Mouse (Mus musculus): ENCODE data around the gene Rab3gap1.

Gene Rab3gap1

GRCm38 (mm10) chr1:127982268-127982667, 113.7 kb downstream of the Rab3gap1 start:
- in situ Hi-C loops (cut with MboI) = no loop called here

DNA sequence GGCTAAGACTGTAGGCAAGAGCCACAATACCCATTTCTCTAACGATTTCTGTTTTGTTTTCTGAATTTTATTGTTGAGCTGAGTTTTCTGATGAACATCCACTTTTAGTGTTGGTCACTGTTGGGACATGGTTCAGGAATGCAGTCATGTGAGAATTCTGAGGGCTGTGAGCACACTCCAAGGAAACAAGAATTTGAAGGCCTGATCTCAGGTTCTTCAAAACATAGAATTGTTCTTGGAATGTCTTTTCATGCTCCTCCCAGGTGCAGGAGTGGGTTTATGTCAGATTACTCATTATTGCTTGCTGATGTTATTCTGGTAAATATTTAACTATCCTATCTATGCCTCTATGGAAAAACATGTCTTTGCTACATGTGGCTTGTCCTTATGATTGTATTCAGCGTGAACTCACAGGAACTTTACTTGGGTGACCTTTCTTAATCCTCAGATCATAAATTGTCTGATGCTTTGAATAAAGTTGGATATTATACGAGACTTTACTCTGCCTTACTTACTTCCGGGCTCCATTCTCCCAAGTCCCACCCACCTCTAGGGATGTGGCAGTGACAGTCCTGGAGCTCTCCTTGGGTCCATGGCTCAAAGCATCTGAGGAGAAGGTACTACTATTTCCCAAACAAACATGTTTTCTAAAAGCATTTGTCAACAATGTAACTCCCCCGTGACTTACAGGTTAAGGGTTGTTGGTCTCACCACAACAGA, 114.9 kb downstream of the Rab3gap1 start:
- in situ Hi-C loops (cut with MboI) = no loop called here

- in situ Hi-C loops (cut with MboI) = no loop called here
Measured at GRCm38 (mm10) chr1:127985391-127985790, 116.8 kb downstream of the Rab3gap1 start.

- in situ Hi-C loops (cut with MboI) = no loop called here
Measured at GRCm38 (mm10) chr1:127988246-127988645, 119.7 kb downstream of the Rab3gap1 start.

DNA sequence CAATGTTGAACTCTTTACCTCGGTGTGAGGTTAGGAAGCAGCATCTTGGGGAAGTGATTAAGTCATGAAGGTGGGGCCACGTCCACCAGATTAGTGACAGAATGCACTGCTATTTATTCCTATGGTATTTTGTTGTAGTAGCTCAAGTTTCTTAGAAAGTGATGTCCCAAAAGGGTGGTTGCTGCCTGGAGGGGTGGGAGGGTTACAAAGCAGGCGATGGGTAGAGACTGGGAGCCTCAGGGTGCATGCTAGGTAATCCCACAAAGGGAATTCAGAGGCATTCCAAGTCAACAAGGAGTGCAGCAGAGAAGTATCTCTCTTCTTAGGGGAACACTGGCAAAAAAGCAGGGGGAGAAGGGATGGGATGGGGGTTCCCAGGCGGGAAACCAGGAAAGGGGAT, 120.8 kb downstream of the Rab3gap1 start:
- in situ Hi-C loops (cut with MboI) = no loop called here

- in situ Hi-C loops (cut with MboI) = no loop called here
Measured at GRCm38 (mm10) chr1:127989876-127990731, 121.5 kb downstream of the Rab3gap1 start.

Measured in mature B cell (primary cell).